Mouse (Mus musculus) MEL (cell line): ENCODE results near the gene Tdrd12. TPM values are rescaled to one million over a fixed set of nuclear protein-coding genes. Genes with fewer than 3 reads are reported as not detected.

Experiments
- DNase-seq: peaks from one replicate; pipeline ENCODE4 v3.0.0; 2011; ENCODE audit warnings: low read depth, low spot score
- H3K27ac ChIP-seq: 2 replicates; pipeline ENCODE4 v1.5.1; 2012; ENCODE audit warnings: low read depth, mild to moderate bottlenecking, control low read depth, low read length, moderate library complexity; ENCODE audit not compliant: control insufficient read depth
- H3K27me3 ChIP-seq, 2 experiments: fragments of 150-350 bp in 1 of 2; sonication (generic) in 1 of 2; 2 replicates each; pipeline ENCODE4 v1.6.1; 2012; ENCODE audit warnings: low read length in 2 of 2, mild to moderate bottlenecking in 2 of 2, improper control_type of control experiment in 1 of 2, moderate library complexity in 1 of 2; ENCODE audit not compliant: insufficient read depth in 2 of 2, control insufficient read depth in 1 of 2
- H3K36me3 ChIP-seq, 2 experiments: 2 replicates each; pipeline ENCODE4 v1.6.1; 2012 to 2014; ENCODE audit warnings: low read length in 2 of 2, improper control_type of control experiment in 1 of 2, inconsistent platforms in 1 of 2, mild to moderate bottlenecking in 1 of 2; ENCODE audit not compliant: insufficient read depth in 2 of 2, control insufficient read depth in 1 of 2
- H3K4me1 ChIP-seq, 2 experiments: fragments of 150-350 bp in 1 of 2; sonication (generic) in 1 of 2; 2 replicates each; pipeline ENCODE4 v1.6.1; 2012; ENCODE audit warnings: low read length in 2 of 2, improper control_type of control experiment in 1 of 2, mild to moderate bottlenecking in 1 of 2; ENCODE audit not compliant: insufficient read depth in 2 of 2, control insufficient read depth in 1 of 2
- H3K4me3 ChIP-seq, 2 experiments: fragments of 150-350 bp in 1 of 2; sonication (generic) in 1 of 2; 2 replicates each; pipeline ENCODE4 v1.5.1; 2012; ENCODE audit warnings: low read depth in 2 of 2, low read length in 2 of 2, mild to moderate bottlenecking in 2 of 2, moderate library complexity in 2 of 2, control low read depth in 1 of 2, improper control_type of control experiment in 1 of 2; ENCODE audit not compliant: control insufficient read depth in 1 of 2, insufficient read depth in 1 of 2
- H3K79me2 ChIP-seq: 2 replicates; pipeline ENCODE4 v1.6.1; 2012; ENCODE audit warnings: mild to moderate bottlenecking, low read length, moderate library complexity; ENCODE audit not compliant: control insufficient read depth, poor library complexity, insufficient read depth
- H3K9ac ChIP-seq: 2 replicates; pipeline ENCODE4 v1.6.1; 2012; ENCODE audit warnings: low read depth, mild to moderate bottlenecking, control low read depth, low read length, moderate library complexity; ENCODE audit not compliant: control insufficient read depth, poor library complexity, severe bottlenecking
- H3K9me3 ChIP-seq: fragments of 150-350 bp; sonication (generic); replicated peaks from 2 replicates; pipeline ENCODE4 v1.6.1; 2012; ENCODE audit warnings: mild to moderate bottlenecking, low read length, improper control_type of control experiment, moderate library complexity; ENCODE audit not compliant: insufficient read depth
- CHD2 ChIP-seq: IDR thresholded peaks from 2 replicates; pipeline ENCODE4 v1.6.1; 2011; ENCODE audit warnings: low read length, improper control_type of control experiment
- CTCF ChIP-seq, 3 experiments: IDR thresholded peaks in 2 of 3; conservative IDR thresholded peaks in 1 of 3; 2 replicates each; pipeline ENCODE4 v1.5.1; 2011 to 2012; ENCODE audit warnings: low read length in 3 of 3, low read depth in 2 of 3, mild to moderate bottlenecking in 2 of 3, improper control_type of control experiment in 1 of 3, inconsistent platforms in 1 of 3, mixed read lengths in 1 of 3, moderate library complexity in 1 of 3; ENCODE audit not compliant: control insufficient read depth in 1 of 3, insufficient read depth in 1 of 3, poor library complexity in 1 of 3, severe bottlenecking in 1 of 3
- ELF1 ChIP-seq: IDR thresholded peaks from 2 replicates; pipeline ENCODE4 v1.6.1; 2014; ENCODE audit warnings: low read depth, mild to moderate bottlenecking, inconsistent platforms, low read length, improper control_type of control experiment, moderate library complexity
- EP300 ChIP-seq, 2 experiments: IDR thresholded peaks; 2 replicates each; pipeline ENCODE4 v1.6.1; 2011; ENCODE audit warnings: improper control_type of control experiment in 2 of 2, low read length in 2 of 2, low read depth in 1 of 2, mild to moderate bottlenecking in 1 of 2
- GATA1 ChIP-seq: IDR thresholded peaks from 2 replicates; pipeline ENCODE4 v1.6.1; 2011; ENCODE audit warnings: low read depth, low read length, improper control_type of control experiment
- HCFC1 ChIP-seq: IDR thresholded peaks from 2 replicates; pipeline ENCODE4 v1.6.1; 2012; ENCODE audit warnings: low read depth, mild to moderate bottlenecking, inconsistent platforms, low read length, improper control_type of control experiment, moderate library complexity
- KAT2A ChIP-seq: conservative IDR thresholded peaks from 2 replicates; pipeline ENCODE4 v1.6.1; 2012; ENCODE audit warnings: low read depth, low read length, improper control_type of control experiment, inconsistent platforms
- MAFK ChIP-seq: IDR thresholded peaks from 2 replicates; pipeline ENCODE4 v1.6.1; 2011; ENCODE audit warnings: low read depth, mild to moderate bottlenecking, low read length, improper control_type of control experiment, borderline replicate concordance
- MAX ChIP-seq: IDR thresholded peaks from 2 replicates; pipeline ENCODE4 v1.6.1; 2011; ENCODE audit warnings: low read length, improper control_type of control experiment
- MAZ ChIP-seq: IDR thresholded peaks from 2 replicates; pipeline ENCODE4 v1.6.1; 2012; ENCODE audit warnings: low read depth, mild to moderate bottlenecking, inconsistent platforms, low read length, improper control_type of control experiment
- MEF2A ChIP-seq: IDR thresholded peaks from 2 replicates; pipeline ENCODE4 v1.6.1; 2014; ENCODE audit warnings: low read depth, mild to moderate bottlenecking, inconsistent platforms, low read length, improper control_type of control experiment; ENCODE audit not compliant: poor library complexity, insufficient replicate concordance, severe bottlenecking; ENCODE audit errors: extremely low read depth
- MYB ChIP-seq: IDR thresholded peaks from 2 replicates; pipeline ENCODE4 v1.6.1; 2011; ENCODE audit warnings: mild to moderate bottlenecking, low read depth, low read length, improper control_type of control experiment
- MYC ChIP-seq: IDR thresholded peaks from 2 replicates; pipeline ENCODE4 v1.6.1; 2011; ENCODE audit warnings: low read depth, mild to moderate bottlenecking, low read length, improper control_type of control experiment, moderate library complexity
- NRF1 ChIP-seq: IDR thresholded peaks from 2 replicates; pipeline ENCODE4 v1.6.1; 2014; ENCODE audit warnings: low read depth, mild to moderate bottlenecking, inconsistent platforms, low read length, improper control_type of control experiment, moderate library complexity; ENCODE audit not compliant: poor library complexity, insufficient read depth, severe bottlenecking
- POLR2AphosphoS2 ChIP-seq: IDR thresholded peaks from 2 replicates; pipeline ENCODE4 v1.6.1; 2011; ENCODE audit warnings: low read length, improper control_type of control experiment
- RAD21 ChIP-seq: IDR thresholded peaks from 2 replicates; pipeline ENCODE4 v1.6.1; 2011; ENCODE audit warnings: mild to moderate bottlenecking, low read depth, low read length, improper control_type of control experiment
- RCOR1 ChIP-seq: IDR thresholded peaks from 2 replicates; pipeline ENCODE4 v1.6.1; 2012; ENCODE audit warnings: low read depth, mild to moderate bottlenecking, inconsistent platforms, low read length, improper control_type of control experiment
- SIN3A ChIP-seq: IDR thresholded peaks from 2 replicates; pipeline ENCODE4 v1.6.1; 2012; ENCODE audit warnings: low read length, improper control_type of control experiment, inconsistent platforms
- TBP ChIP-seq: IDR thresholded peaks from 2 replicates; pipeline ENCODE4 v1.8.0; 2011; ENCODE audit warnings: low read depth, low read length, improper control_type of control experiment
- UBTF ChIP-seq: IDR thresholded peaks from 2 replicates; pipeline ENCODE4 v1.6.1; 2012; ENCODE audit warnings: low read depth, mild to moderate bottlenecking, inconsistent platforms, low read length, improper control_type of control experiment, moderate library complexity, borderline replicate concordance; ENCODE audit not compliant: insufficient read depth
- USF1 ChIP-seq: IDR thresholded peaks from 2 replicates; pipeline ENCODE4 v1.6.1; 2014; ENCODE audit warnings: low read depth, mild to moderate bottlenecking, inconsistent platforms, low read length, improper control_type of control experiment, moderate library complexity
- USF2 ChIP-seq, 2 experiments: IDR thresholded peaks; 2 replicates each; pipeline ENCODE4 v1.6.1; 2011 to 2012; ENCODE audit warnings: improper control_type of control experiment in 2 of 2, low read length in 2 of 2, borderline replicate concordance in 1 of 2, inconsistent platforms in 1 of 2, low read depth in 1 of 2, mild to moderate bottlenecking in 1 of 2; ENCODE audit not compliant: insufficient read depth in 1 of 2
- ZC3H11A ChIP-seq: IDR thresholded peaks from 2 replicates; pipeline ENCODE4 v1.6.1; 2012; ENCODE audit warnings: low read depth, mild to moderate bottlenecking, inconsistent platforms, low read length, improper control_type of control experiment
- ZNF384 ChIP-seq: IDR thresholded peaks from 2 replicates; pipeline ENCODE4 v1.6.1; 2012; ENCODE audit warnings: low read depth, mild to moderate bottlenecking, inconsistent platforms, low read length, improper control_type of control experiment
- polyA plus RNA-seq, 2 experiments: library from polyadenylated mRNA; stranded (reverse) in 1 of 2; unstranded in 1 of 2; fragments of >175 nt in 1 of 2; fragments of >200 nt in 1 of 2; gene quantifications; 2 replicates each; pipeline versions ENCODE4 v1.2.1 to v1.2.4; 2012; ENCODE audit warnings: low replicate concordance in 2 of 2, low read depth in 1 of 2; ENCODE audit not compliant: insufficient read length in 2 of 2, insufficient read depth in 1 of 2, missing spikeins in 1 of 2
- total RNA-seq: library from RNA; depleted of rRNA; stranded (reverse); fragments of 300-350 nt; gene quantifications from 2 replicates; pipeline ENCODE4 v1.2.3, GENCODE M21; 2012

Tdrd12 gene
- total and polyA plus RNA-seq, 3 experiments = 0.25 to 0.50 TPM; not detected in 1

GRCm38 (mm10) chr7:35585191-35586054 lies 47.9 kb upstream of the Tdrd12 start, which contains the start of gene Rgs9bp:
Gene Rgs9bp (minus strand): TSS chr7:35585582.
- H3K9ac ChIP-seq = peak within 1 kb of the TSS; percentile 95
- no peaks in the 10 kb centered on the region for H3K27me3 ChIP-seq
- H3K79me2 ChIP-seq = peaks cover 22% of the 10 kb centered on the region
- peak within 1 kb of the TSS; percentile 78 for H3K27ac ChIP-seq
- DNase-seq = no peak
- H3K9me3 ChIP-seq = no peaks in the 10 kb centered on the region
- 0 out of 2 replicates have a peak, but pooled peaks have one; percentile 8 for TF ChIP-seq MAZ
- peak; percentile 53; the same call in 1 of the 2 replicates for TF ChIP-seq SIN3A
- no peak for TF ChIP-seq MAFK
- no peak for TF ChIP-seq MYB
- TF ChIP-seq RAD21 = no peak
- TF ChIP-seq GATA1 = 0 out of 2 replicates have a peak, but pooled peaks have one; percentile 22
- TF ChIP-seq, all 39 proteins: peak for 3
- Histone ChIP-seq H3K36me3 (peaks cover 0 to 18% of the 10 kb centered on the region in 2 experiments; a peak in 2 of 4 replicates), H3K4me3 (peak within 1 kb of the TSS; percentile 84 to 92), H3K4me1 (peaks cover 12 to 20% of the 10 kb centered on the region in 2 experiments)

DNA sequence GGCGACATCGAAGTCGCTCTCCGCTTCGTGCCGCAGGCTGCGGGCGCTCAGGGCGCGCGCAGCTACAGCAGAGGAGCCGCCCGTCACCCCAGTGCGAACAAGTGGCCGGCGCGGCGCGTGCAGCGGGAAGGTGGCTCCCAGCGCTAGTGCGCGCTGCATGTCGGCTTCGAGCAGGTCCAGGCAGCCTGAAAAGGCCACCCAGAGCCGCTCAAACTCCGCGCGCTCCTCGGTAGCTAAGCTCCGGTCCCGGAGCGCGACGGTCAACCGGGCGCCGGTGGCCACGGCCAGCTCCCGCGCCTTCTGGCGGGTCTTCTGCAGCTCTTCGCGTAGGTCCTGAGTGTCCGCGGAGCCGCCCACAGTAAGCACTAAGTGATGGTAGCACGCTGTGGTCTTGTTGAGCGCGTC lies 47.2 kb upstream of the Tdrd12 start:
- no peak overlapping the region for H3K9ac ChIP-seq

GRCm38 (mm10) chr7:35584068-35584785 lies 46.7 kb upstream of the Tdrd12 start:
- Histone ChIP-seq H3K9ac (no peak overlapping the region), H3K4me3 (no peak overlapping the region), H3K79me2 (peaks cover 19% of the 10 kb centered on the region), H3K27me3 (no peaks in the 10 kb centered on the region), H3K9me3 (no peaks in the 10 kb centered on the region), H3K36me3 (peaks cover 0 to 10% of the 10 kb centered on the region in 2 experiments; a peak in 2 of 4 replicates), H3K4me1 (peaks cover 5 to 17% of the 10 kb centered on the region in 2 experiments), H3K27ac (no peak overlapping the region)
- DNase-seq = no peak
- no peak for TF ChIP-seq CHD2
- TF ChIP-seq USF2 (IDR thresholded peaks at IDR 0.05; ENCODE audit: borderline replicate concordance in 1 of 2, insufficient read depth in 1 of 2, low read depth in 1 of 2, low read length in 2 of 2) = no peak
- TF ChIP-seq GATA1 = no peak
- TF ChIP-seq HCFC1 = no peak
- no peak for TF ChIP-seq ELF1
- no peak for TF ChIP-seq NRF1
- no peak for TF ChIP-seq ZC3H11A
- no peak for TF ChIP-seq MEF2A
- no peak for TF ChIP-seq UBTF
- TF ChIP-seq MYC = no peak
- no peak for TF ChIP-seq EP300 (IDR thresholded peaks at IDR 0.05; ENCODE audit: low read depth in 1 of 2, low read length in 2 of 2)
- TF ChIP-seq MYB = no peak
- no peak for TF ChIP-seq MAX

More for the DNA sequence above, 47.2 kb upstream of the Tdrd12 start:
- DNase-seq = no peak
- Histone ChIP-seq H3K79me2 (peaks cover 19% of the 10 kb centered on the region), H3K9me3 (no peaks in the 10 kb centered on the region), H3K36me3 (peaks cover 0 to 12% of the 10 kb centered on the region in 2 experiments; a peak in 2 of 4 replicates), H3K27me3 (no peaks in the 10 kb centered on the region), H3K27ac (no peak overlapping the region), H3K4me3 (no peak overlapping the region), H3K4me1 (peaks cover 8 to 17% of the 10 kb centered on the region in 2 experiments)
- no peak for TF ChIP-seq RAD21
- TF ChIP-seq USF1 = no peak
- no peak for TF ChIP-seq POLR2AphosphoS2
- TF ChIP-seq KAT2A = no peak
- TF ChIP-seq EP300 (IDR thresholded peaks at IDR 0.05; ENCODE audit: low read depth in 1 of 2, low read length in 2 of 2) = no peak
- no peak for TF ChIP-seq CTCF (IDR thresholded peaks at IDR 0.05 in 2 of 3, conservative IDR thresholded peaks at IDR 0.05 in 1 of 3; ENCODE audit: control insufficient read depth in 1 of 3, insufficient read depth in 1 of 3, low read depth in 2 of 3, low read length in 3 of 3, poor library complexity in 1 of 3, severe bottlenecking in 1 of 3)
- no peak for TF ChIP-seq MAZ
- no peak for TF ChIP-seq ZNF384
- no peak for TF ChIP-seq HCFC1
- no peak for TF ChIP-seq TBP
- no peak for TF ChIP-seq RCOR1
